8 mouse cellular contexts compared by ENCODE assay signal in the genomic region with DNA sequence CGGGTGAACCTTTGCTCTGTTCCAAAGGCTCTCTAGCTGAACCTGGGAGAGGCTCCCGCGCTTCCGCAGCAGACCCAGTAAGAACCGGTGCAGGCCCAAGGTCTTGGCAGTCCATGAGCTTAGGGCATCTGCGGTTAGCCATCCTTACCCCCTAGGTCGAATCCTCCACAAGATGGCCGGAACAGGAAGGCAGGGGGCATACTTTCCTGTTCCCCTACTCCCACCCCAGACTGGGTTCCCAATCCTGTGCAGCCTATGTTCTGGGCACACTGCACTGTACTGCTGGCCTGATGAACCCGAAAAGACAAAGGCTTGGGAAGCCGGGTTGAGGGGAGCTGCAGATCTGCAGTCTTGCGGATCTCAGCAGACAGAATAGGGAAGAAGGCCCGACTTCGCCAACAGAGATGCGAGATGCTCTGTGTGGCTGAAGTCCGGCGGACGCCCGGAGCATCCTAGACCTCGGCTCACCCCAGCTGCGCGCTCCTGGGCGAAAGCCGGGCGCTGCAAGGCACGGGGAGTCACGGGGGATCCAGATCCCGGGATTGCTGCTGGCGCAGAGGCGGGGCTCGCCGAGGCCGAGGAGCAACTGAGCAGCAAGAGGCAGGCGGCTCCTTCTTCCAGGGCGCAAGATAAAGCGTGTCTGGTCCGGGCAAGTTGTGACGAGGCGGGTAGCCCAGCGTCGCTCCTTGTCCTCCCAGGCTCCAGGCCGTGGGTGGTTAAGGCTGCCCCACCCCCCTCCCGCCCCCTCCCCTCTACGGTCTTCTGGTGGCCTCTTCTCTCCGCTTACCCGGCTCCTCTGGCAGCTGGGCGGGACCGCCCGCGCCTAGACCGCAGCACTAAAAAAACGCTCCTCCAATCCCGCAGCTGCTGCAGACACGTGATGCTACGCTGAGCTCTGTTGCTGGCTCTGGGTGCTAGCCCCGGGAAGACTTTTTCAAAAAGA. TPM values are rescaled to one million over a fixed set of nuclear protein-coding genes. Genes with fewer than 3 reads are reported as not detected.
DNase-seq lines count a peak whose midpoint lies in the region; ATAC-seq and TF ChIP-seq lines count a peak whose summit lies in the region.

A gene (minus strand): TSS at position 788 of the 943 bp plus-strand sequence.

- no peaks in the 10 kb centered on the region; the same call in 1 of the 2 replicates for H3K36me3 ChIP-seq in embryonic facial prominence, embryonic 12.5 days
- no peaks in the 10 kb centered on the region for H3K36me3 ChIP-seq in limb, embryonic 14.5 days (ENCODE audit: control insufficient read depth, insufficient read depth, low read length)
- H3K36me3 ChIP-seq in midbrain, embryonic 16.5 days (ENCODE audit: control insufficient read depth, insufficient read depth, low read length), result no peaks in the 10 kb centered on the region

- 0 out of 2 replicates have a peak, but pooled peaks have one; percentile 7 for TF ChIP-seq POLR2A in limb, embryonic 14.5 days (IDR thresholded peaks at IDR 0.05; ENCODE audit: borderline replicate concordance, extremely low read depth, insufficient read depth, insufficient read length)

- peak within 1 kb of the TSS; percentile 80 for H3K4me2 ChIP-seq in embryonic facial prominence, embryonic 12.5 days (replicated peaks)
- peak within 1 kb of the TSS; percentile 83 for H3K4me2 ChIP-seq in limb, embryonic 14.5 days (replicated peaks; ENCODE audit: low read depth, low read length, severe bottlenecking)
- peak within 1 kb of the TSS; percentile 97 for H3K4me2 ChIP-seq in midbrain, embryonic 16.5 days (ENCODE audit: low read length)

- ATAC-seq in embryonic facial prominence, embryonic 12.5 days (ENCODE audit: insufficient number of reproducible peaks, insufficient read depth, low FRiP score, low TSS enrichment), result peak; percentile 92
- peak; percentile 97 for ATAC-seq in limb, embryonic 14.5 days (ENCODE audit: low FRiP score, low read depth)
- ATAC-seq in midbrain, embryonic 16.5 days, result peak; percentile 96

- H3K9ac ChIP-seq in embryonic facial prominence, embryonic 12.5 days, result peak within 1 kb of the TSS; percentile 75
- H3K9ac ChIP-seq in limb, embryonic 14.5 days (ENCODE audit: low read depth, low read length, severe bottlenecking), result peak within 1 kb of the TSS; percentile 77
- H3K9ac ChIP-seq in midbrain, embryonic 16.5 days (ENCODE audit: low read depth, low read length), result peak within 1 kb of the TSS; percentile 96

- H3K27me3 ChIP-seq in embryonic facial prominence, embryonic 12.5 days, result 0 out of 2 replicates have a peak, but pooled peaks cover 5% of the 10 kb centered on the region
- H3K27me3 ChIP-seq in limb, embryonic 14.5 days (ENCODE audit: control insufficient read depth, insufficient read depth, low read length), result peaks cover 11% of the 10 kb centered on the region; the same call in 1 of the 2 replicates
- H3K27me3 ChIP-seq in midbrain, embryonic 16.5 days (ENCODE audit: control insufficient read depth, insufficient read depth, low read depth, low read length), result no peaks in the 10 kb centered on the region

- peak within 1 kb of the TSS; percentile 73 for H3K4me3 ChIP-seq in embryonic facial prominence, embryonic 12.5 days
- H3K4me3 ChIP-seq in limb, embryonic 14.5 days (replicated peaks; ENCODE audit: low read length), result peak within 1 kb of the TSS; percentile 60
- peak within 1 kb of the TSS; percentile 86 for H3K4me3 ChIP-seq in midbrain, embryonic 16.5 days (ENCODE audit: low read depth, low read length)

- H3K9me3 ChIP-seq in embryonic facial prominence, embryonic 12.5 days, result no peaks in the 10 kb centered on the region
- H3K9me3 ChIP-seq in limb, embryonic 14.5 days (ENCODE audit: control insufficient read depth, low read length), result no peaks in the 10 kb centered on the region
- no peaks in the 10 kb centered on the region for H3K9me3 ChIP-seq in midbrain, embryonic 16.5 days (replicated peaks; ENCODE audit: control insufficient read depth, low read length, poor library complexity, severe bottlenecking)

- DNase-seq in 3T3-L1 (ENCODE audit: low read depth, low spot score), result peak; percentile 85
- DNase-seq in adrenal gland, postnatal 10 days, result peak; percentile 80
- peak; percentile 50 for DNase-seq in heart, adult 8-10 months (ENCODE audit: low spot score)
- peak; percentile 43 to 59 for DNase-seq in kidney, adult 8-10 months
- DNase-seq in limb, embryonic 14.5 days (ENCODE audit: low spot score), result peak; percentile 89
- DNase-seq in telencephalon, adult 2 months (ENCODE audit: low read depth, low spot score), result peak; percentile 91

- WGBS in embryonic facial prominence, embryonic 12.5 days, result under 1% methylated on average over 55 of the region's 55 CpGs
- WGBS in limb, embryonic 14.5 days, result under 1% methylated on average over 47 of the region's 55 CpGs
- WGBS in midbrain, embryonic 16.5 days, result 0% methylated on average over 53 of the region's 55 CpGs

- H3K4me1 ChIP-seq in embryonic facial prominence, embryonic 12.5 days, result peaks cover 35% of the 10 kb centered on the region
- H3K4me1 ChIP-seq in limb, embryonic 14.5 days (ENCODE audit: control insufficient read depth, insufficient read depth, low read length), result peaks cover 21% of the 10 kb centered on the region
- H3K4me1 ChIP-seq in midbrain, embryonic 16.5 days (ENCODE audit: control insufficient read depth, insufficient read depth, low read length), result peaks cover 44% of the 10 kb centered on the region

- H3K27ac ChIP-seq in embryonic facial prominence, embryonic 12.5 days, result peak within 1 kb of the TSS; percentile 94
- H3K27ac ChIP-seq in limb, embryonic 14.5 days (replicated peaks; ENCODE audit: low read depth, low read length), result peak within 1 kb of the TSS; percentile 69
- peak within 1 kb of the TSS; percentile 96 for H3K27ac ChIP-seq in midbrain, embryonic 16.5 days (ENCODE audit: low read length)

RNA-seq across cellular contexts. Expression of the gene that starts here (rescaled TPM):
- total RNA-seq in adrenal gland, postnatal 10 days (2021), result 10 to 100 TPM; 12.3 to 15.7 TPM
- polyA plus RNA-seq in embryonic facial prominence, embryonic 12.5 days (2016; fragmentation: Nextera tagmentation; extraction: Ambion mirVana), result 43.0 and 48.0 TPM in 2 replicates
- total RNA-seq in heart, adult 8-10 months (2022), result 1 to 10 TPM; 2.1 to 3.1 (median 2.5) TPM
- 52.1 and 56.9 TPM in 2 replicates for polyA plus RNA-seq in limb, embryonic 14.5 days (2012; rRNA removed)
- polyA plus RNA-seq in limb, embryonic 14.5 days (2014; fragmentation: Nextera tagmentation; extraction: Ambion mirVana), result 26.0 and 34.1 TPM in 2 replicates
- 88.3 and 103 TPM in 2 replicates for polyA plus RNA-seq in midbrain, embryonic 16.5 days (2015; fragmentation: Nextera tagmentation; extraction: Ambion mirVana)

Comparison
In these comparisons a context has a peak if more than half of its experiments do, and no peak if none do; other contexts are left out.
1. Peak in every context shown above with its lines: DNase-seq, ATAC-seq, H3K4me3 ChIP-seq and H3K27ac ChIP-seq.